Mouse (Mus musculus) liver, embryonic 18 days (tissue): ENCODE results near the gene Pald1. TPM values are rescaled to one million over a fixed set of nuclear protein-coding genes. Genes with fewer than 3 reads are reported as not detected.

Experiments
- polyA plus RNA-seq: library from polyadenylated mRNA; depleted of rRNA; stranded (reverse); fragments of >200 nt; gene quantifications from 2 replicates; pipeline ENCODE4 v1.2.3, GENCODE M21; 2012; rRNA removed

The Pald1 gene
- 4.2 and 4.8 TPM in 2 replicates for polyA plus RNA-seq

DNA sequence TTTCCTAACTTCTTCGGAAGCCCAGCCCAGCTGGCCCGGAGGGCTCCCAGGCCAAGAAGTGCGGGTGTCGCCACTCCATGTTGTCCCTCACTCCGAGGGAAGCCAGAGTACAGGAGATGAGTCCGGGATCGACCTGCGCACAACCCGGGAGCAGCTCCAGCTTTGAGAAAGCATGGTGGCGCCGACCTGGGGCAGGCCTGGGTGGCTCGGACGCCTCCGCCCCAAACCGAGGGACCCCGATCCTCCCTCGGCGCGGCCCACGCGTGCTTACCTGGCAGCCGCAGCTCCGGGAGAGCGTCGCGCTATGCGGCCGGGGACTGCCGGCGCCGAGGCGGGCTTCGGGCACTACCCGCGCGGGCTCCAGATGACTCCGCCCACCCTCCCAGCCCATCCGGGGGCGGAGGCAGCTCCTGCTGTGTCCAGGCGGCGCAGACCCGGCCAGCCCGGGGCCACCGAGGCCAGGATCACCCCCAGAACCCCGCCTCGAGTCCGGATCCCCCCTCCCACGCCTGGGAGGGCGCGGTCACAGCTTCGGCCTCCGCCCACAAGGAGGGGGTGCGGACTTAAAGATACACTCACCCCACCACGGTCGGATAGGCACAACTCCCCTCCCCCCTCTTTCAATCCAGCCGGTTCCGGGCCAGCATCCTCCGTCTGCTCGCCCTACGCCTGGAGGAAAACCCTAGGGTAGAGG lies at the start of gene Pald1:
Gene Pald1 (minus strand): TSS at position 510 of the 694 bp plus-strand sequence.

GRCm38 (mm10) chr10:61417672-61418071 lies 34.3 kb upstream of the Pald1 start, which contains the start of gene Nodal:
Nodal (plus strand) TSS chr10:61417972.

DNA sequence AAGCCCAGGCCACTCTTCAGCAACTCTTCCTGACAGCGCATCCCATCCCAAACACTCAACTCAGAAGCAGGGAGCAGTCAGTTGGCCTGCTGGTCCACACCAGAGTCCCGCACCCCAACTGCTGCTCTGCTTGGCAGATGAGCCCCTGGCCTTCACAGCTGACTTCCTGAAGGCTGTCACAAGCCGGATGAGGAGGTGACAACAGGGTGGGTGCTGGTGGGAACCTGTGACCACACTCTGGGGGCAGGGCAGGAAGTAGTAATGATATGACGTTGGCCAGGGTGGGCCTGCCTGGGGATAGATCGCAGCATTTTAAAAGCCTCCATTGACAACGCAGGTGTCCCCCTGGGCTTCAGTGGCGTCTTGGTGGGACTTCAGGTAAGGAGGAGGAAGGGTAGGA lies 85.9 kb downstream of the Pald1 start, which contains the start of gene Prf1:
Gene Prf1 (plus strand): TSS at position 357 of the 400 bp plus-strand sequence.

DNA sequence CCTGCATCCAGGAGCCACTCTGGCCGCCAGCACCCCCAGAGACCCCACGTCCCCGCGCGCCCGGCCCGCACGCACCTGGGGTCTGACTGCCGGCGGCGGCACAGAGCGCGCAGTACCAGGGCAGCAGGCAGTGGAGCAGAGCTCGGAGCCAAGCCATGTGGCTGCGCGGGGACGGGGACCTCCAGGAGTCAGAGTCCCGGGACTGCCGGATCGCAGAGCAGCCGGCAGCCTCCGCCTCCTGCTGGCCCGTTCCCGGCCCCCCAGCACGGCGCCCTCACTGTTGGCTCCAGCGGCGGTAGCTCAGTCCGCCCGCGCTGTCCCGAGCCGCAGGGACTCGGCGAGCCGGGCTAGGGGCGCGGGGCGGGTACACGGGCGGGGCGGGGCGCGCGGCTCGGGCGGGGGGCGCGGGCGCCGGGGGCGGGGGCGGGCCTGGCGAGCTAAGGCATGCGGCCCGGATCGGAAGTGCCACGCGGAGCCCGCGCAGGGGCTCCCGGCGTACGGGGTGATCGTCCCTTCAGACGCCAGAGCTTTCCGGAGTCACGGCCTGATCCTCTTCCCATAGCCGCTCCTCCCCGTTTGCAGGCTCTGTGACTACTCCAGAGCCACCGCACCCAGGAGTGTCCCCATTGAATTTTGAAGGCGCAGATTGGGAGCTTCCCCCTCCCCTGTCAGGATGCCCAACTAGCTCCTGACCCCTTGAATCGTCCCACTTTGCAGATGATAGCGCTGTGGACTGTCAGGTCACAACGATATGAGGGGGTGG lies 110.1 kb downstream of the Pald1 start, which contains the start of gene Adamts14:
Gene Adamts14 (minus strand): TSS at position 358 of the 763 bp plus-strand sequence.

Other genes starting within 250 kb of the Pald1 start
- gene Sgpl1, start 235.8 kb downstream of the Pald1 start, polyA plus RNA-seq: 14.5 and 15.1 TPM in 2 replicates
- not detected in 2 replicates for gene Tbata, start 211.6 kb downstream of the Pald1 start, polyA plus RNA-seq
- 0.70 and 0.85 TPM in 2 replicates for gene Adamts14, start 110.1 kb downstream of the Pald1 start, polyA plus RNA-seq
- 0.07 and 0.16 TPM in 2 replicates for gene Prf1, start 85.7 kb downstream of the Pald1 start, polyA plus RNA-seq
- 0.18 and 0.23 TPM in 2 replicates for gene Nodal, start 34.4 kb upstream of the Pald1 start, polyA plus RNA-seq
- gene Eif4ebp2, start 69.1 kb upstream of the Pald1 start, polyA plus RNA-seq: 22.8 and 26.8 TPM in 2 replicates
- 3.7 TPM in 2 replicates for gene Lrrc20, start 92.3 kb upstream of the Pald1 start, polyA plus RNA-seq
- not detected in 2 replicates for gene Npffr1, start 212.0 kb upstream of the Pald1 start, polyA plus RNA-seq